Mouse (Mus musculus): ENCODE results near the gene Veph1. TPM values are rescaled to one million over a fixed set of nuclear protein-coding genes. Genes with fewer than 3 reads are reported as not detected.
A peak's percentile ranks its signal among the peaks of the same experiment; 100 is the strongest.

Veph1 gene
- polyA plus RNA-seq, 1 experiment from 2014 or later, result 1.7 TPM

GRCm38 (mm10) chr3:66063881-66064280, 232.8 kb downstream of the Veph1 start:
- no peak for ATAC-seq (ENCODE audit: insufficient number of reproducible peaks, low FRiP score, low TSS enrichment, low read depth)
- Histone ChIP-seq H3K27me3 (no peaks in the 10 kb centered on the region), H3K4me3 (replicated peaks) (no peak overlapping the region), H3K4me2 (replicated peaks) (no peak overlapping the region), H3K9me3 (replicated peaks) (no peaks in the 10 kb centered on the region), H3K9ac (no peak overlapping the region), H3K27ac (replicated peaks) (no peak overlapping the region), H3K36me3 (no peaks in the 10 kb centered on the region), H3K4me1 (no peaks in the 10 kb centered on the region)
- 46% methylated on average over 6 of the region's 6 CpGs for WGBS

GRCm38 (mm10) chr3:66056912-66057311, 239.7 kb downstream of the Veph1 start:
- H3K27me3 ChIP-seq, result no peaks in the 10 kb centered on the region
- H3K9me3 ChIP-seq (replicated peaks), result no peaks in the 10 kb centered on the region
- H3K9ac ChIP-seq, result no peak overlapping the region
- WGBS, result 92% methylated on average over 16 of the region's 16 CpGs
- H3K4me2 ChIP-seq (replicated peaks), result no peak overlapping the region
- H3K4me3 ChIP-seq (replicated peaks), result no peak overlapping the region
- ATAC-seq (ENCODE audit: insufficient number of reproducible peaks, low FRiP score, low TSS enrichment, low read depth), result no peak
- H3K27ac ChIP-seq (replicated peaks), result no peak overlapping the region
- H3K36me3 ChIP-seq, result no peaks in the 10 kb centered on the region
- H3K4me1 ChIP-seq, result no peaks in the 10 kb centered on the region

- no peaks in the 10 kb centered on the region for H3K4me1 ChIP-seq
- no peaks in the 10 kb centered on the region for H3K9me3 ChIP-seq (replicated peaks)
- no peaks in the 10 kb centered on the region for H3K27me3 ChIP-seq
- no peak overlapping the region for H3K4me3 ChIP-seq (replicated peaks)
- 92% methylated on average over 7 of the region's 7 CpGs for WGBS
- no peak for ATAC-seq (ENCODE audit: insufficient number of reproducible peaks, low FRiP score, low TSS enrichment, low read depth)
- H3K9ac ChIP-seq, result no peak overlapping the region
- H3K27ac ChIP-seq (replicated peaks), result no peak overlapping the region
- H3K36me3 ChIP-seq, result no peaks in the 10 kb centered on the region
- no peak overlapping the region for H3K4me2 ChIP-seq (replicated peaks)
Observed at GRCm38 (mm10) chr3:66055652-66056051, 241.0 kb downstream of the Veph1 start.

GRCm38 (mm10) chr3:66050092-66050886, 246.3 kb downstream of the Veph1 start:
- Histone ChIP-seq H3K4me2 (replicated peaks) (no peak overlapping the region), H3K4me1 (0 out of 2 replicates have a peak, but pooled peaks cover 3% of the 10 kb centered on the region), H3K9me3 (replicated peaks) (no peaks in the 10 kb centered on the region), H3K9ac (no peak overlapping the region), H3K27ac (replicated peaks) (no peak overlapping the region), H3K27me3 (no peaks in the 10 kb centered on the region), H3K36me3 (no peaks in the 10 kb centered on the region), H3K4me3 (replicated peaks) (no peak overlapping the region)
- no peak for ATAC-seq (ENCODE audit: insufficient number of reproducible peaks, low FRiP score, low TSS enrichment, low read depth)
- 44% methylated on average over 10 of the region's 10 CpGs for WGBS

- Histone ChIP-seq H3K9ac (no peak overlapping the region), H3K4me3 (replicated peaks) (no peak overlapping the region), H3K36me3 (no peaks in the 10 kb centered on the region), H3K27me3 (no peaks in the 10 kb centered on the region), H3K9me3 (replicated peaks) (no peaks in the 10 kb centered on the region), H3K4me1 (peaks cover 4% of the 10 kb centered on the region; the same call in 1 of the 2 replicates), H3K27ac (replicated peaks) (peak overlapping the region; percentile 39; the same call in 1 of the 2 replicates), H3K4me2 (replicated peaks) (no peak overlapping the region)
- WGBS, result 20% methylated on average over 5 of the region's 5 CpGs
- peak; percentile 80 for ATAC-seq (ENCODE audit: insufficient number of reproducible peaks, low FRiP score, low TSS enrichment, low read depth)
Observed at GRCm38 (mm10) chr3:66040857-66041494, 255.7 kb downstream of the Veph1 start.

GRCm38 (mm10) chr3:66035226-66035625, 261.4 kb downstream of the Veph1 start:
- no peak overlapping the region for H3K4me3 ChIP-seq (replicated peaks)
- ATAC-seq (ENCODE audit: insufficient number of reproducible peaks, low FRiP score, low TSS enrichment, low read depth), result no peak
- 72% methylated on average over 5 of the region's 5 CpGs for WGBS

GRCm38 (mm10) chr3:66033346-66033745, 263.3 kb downstream of the Veph1 start:
- H3K4me3 ChIP-seq (replicated peaks), result no peak overlapping the region
- no peaks in the 10 kb centered on the region for H3K27me3 ChIP-seq
- no peak for ATAC-seq (ENCODE audit: insufficient number of reproducible peaks, low FRiP score, low TSS enrichment, low read depth)
- no peak overlapping the region for H3K9ac ChIP-seq
- no peak overlapping the region for H3K4me2 ChIP-seq (replicated peaks)
- H3K9me3 ChIP-seq (replicated peaks), result no peaks in the 10 kb centered on the region
- 57% methylated on average over 2 of the region's 2 CpGs for WGBS
- H3K27ac ChIP-seq (replicated peaks), result peak overlapping the region; percentile 22; the same call in 1 of the 2 replicates
- no peaks in the 10 kb centered on the region for H3K4me1 ChIP-seq
- no peaks in the 10 kb centered on the region for H3K36me3 ChIP-seq

More at GRCm38 (mm10) chr3:66035226-66035625, 261.4 kb downstream of the Veph1 start:
- H3K4me1 ChIP-seq, result no peaks in the 10 kb centered on the region
- no peak overlapping the region for H3K4me2 ChIP-seq (replicated peaks)
- H3K36me3 ChIP-seq, result no peaks in the 10 kb centered on the region
- H3K9me3 ChIP-seq (replicated peaks), result no peaks in the 10 kb centered on the region
- no peaks in the 10 kb centered on the region for H3K27me3 ChIP-seq
- H3K27ac ChIP-seq (replicated peaks), result no peak overlapping the region
- H3K9ac ChIP-seq, result no peak overlapping the region

- Histone ChIP-seq H3K4me2 (replicated peaks) (no peak overlapping the region), H3K36me3 (no peaks in the 10 kb centered on the region), H3K27me3 (no peaks in the 10 kb centered on the region), H3K9ac (no peak overlapping the region), H3K4me1 (no peaks in the 10 kb centered on the region), H3K27ac (replicated peaks) (no peak overlapping the region), H3K9me3 (replicated peaks) (no peaks in the 10 kb centered on the region), H3K4me3 (replicated peaks) (no peak overlapping the region)
- no peak for ATAC-seq (ENCODE audit: insufficient number of reproducible peaks, low FRiP score, low TSS enrichment, low read depth)
- WGBS, result 90% methylated on average over 3 of the region's 3 CpGs
Observed at GRCm38 (mm10) chr3:66025454-66025853, 271.2 kb downstream of the Veph1 start.

GRCm38 (mm10) chr3:66024220-66024792, 272.3 kb downstream of the Veph1 start:
- no peaks in the 10 kb centered on the region for H3K9me3 ChIP-seq (replicated peaks)
- WGBS, result 32% methylated on average over 5 of the region's 5 CpGs
- H3K36me3 ChIP-seq, result no peaks in the 10 kb centered on the region
- H3K4me1 ChIP-seq, result no peaks in the 10 kb centered on the region
- ATAC-seq (ENCODE audit: insufficient number of reproducible peaks, low FRiP score, low TSS enrichment, low read depth), result no peak
- H3K4me3 ChIP-seq (replicated peaks), result no peak overlapping the region
- no peak overlapping the region for H3K4me2 ChIP-seq (replicated peaks)
- no peak overlapping the region for H3K9ac ChIP-seq
- no peaks in the 10 kb centered on the region for H3K27me3 ChIP-seq
- H3K27ac ChIP-seq (replicated peaks), result no peak overlapping the region

GRCm38 (mm10) chr3:66019171-66019570, 277.5 kb downstream of the Veph1 start:
- Histone ChIP-seq H3K27ac (replicated peaks) (no peak overlapping the region), H3K4me1 (no peaks in the 10 kb centered on the region), H3K27me3 (no peaks in the 10 kb centered on the region), H3K9me3 (replicated peaks) (no peaks in the 10 kb centered on the region), H3K36me3 (no peaks in the 10 kb centered on the region), H3K9ac (no peak overlapping the region), H3K4me3 (replicated peaks) (no peak overlapping the region), H3K4me2 (replicated peaks) (no peak overlapping the region)
- ATAC-seq (ENCODE audit: insufficient number of reproducible peaks, low FRiP score, low TSS enrichment, low read depth), result no peak
- 78% methylated on average over 5 of the region's 5 CpGs for WGBS

- H3K4me2 ChIP-seq (replicated peaks), result no peak overlapping the region
- no peaks in the 10 kb centered on the region for H3K9me3 ChIP-seq (replicated peaks)
- no peak overlapping the region for H3K4me3 ChIP-seq (replicated peaks)
- no peaks in the 10 kb centered on the region for H3K36me3 ChIP-seq
- whole genome bisulfite sequencing, result 72% methylated on average over 3 of the region's 3 CpGs
- H3K27me3 ChIP-seq, result no peaks in the 10 kb centered on the region
- no peaks in the 10 kb centered on the region for H3K4me1 ChIP-seq
- no peak overlapping the region for H3K27ac ChIP-seq (replicated peaks)
- no peak for ATAC-seq (ENCODE audit: insufficient number of reproducible peaks, low FRiP score, low TSS enrichment, low read depth)
- no peak overlapping the region for H3K9ac ChIP-seq
Observed at GRCm38 (mm10) chr3:66007632-66008401, 288.8 kb downstream of the Veph1 start.
